Mouse (Mus musculus) neural tube, embryonic 15.5 days (tissue): Measurements from ENCODE around the gene Tdp1. TPM values are rescaled to one million over a fixed set of nuclear protein-coding genes. Genes with fewer than 3 reads are reported as not detected.
A peak's percentile ranks its signal among the peaks of the same experiment; 100 is the strongest.

Experiments used
- ATAC-seq: fragments of 200-750 bp; cut with Nextera tagmentation; 2 replicates; pipeline ENCODE4 v1.8.0; 2017; ENCODE audit warnings: mild to moderate bottlenecking, moderate TSS enrichment, moderate library complexity; ENCODE audit not compliant: low FRiP score
- H3K27ac ChIP-seq: fragments of 300-500 bp; sonication (generic); replicated peaks from 2 replicates; pipeline ENCODE4 v1.5.1; 2015; ENCODE audit warnings: mild to moderate bottlenecking, inconsistent platforms
- H3K27me3 ChIP-seq: fragments of 300-500 bp; sonication (generic); replicated peaks from 2 replicates; pipeline ENCODE4 v1.6.1; 2015; ENCODE audit warnings: inconsistent platforms
- H3K36me3 ChIP-seq: fragments of 300-500 bp; sonication (generic); 2 replicates; pipeline ENCODE4 v1.6.1; 2015; ENCODE audit warnings: inconsistent platforms
- H3K4me1 ChIP-seq: fragments of 300-500 bp; sonication (generic); 2 replicates; pipeline ENCODE4 v1.6.1; 2015; ENCODE audit warnings: inconsistent platforms
- H3K4me2 ChIP-seq: fragments of 300-500 bp; sonication (generic); 2 replicates; pipeline ENCODE4 v1.6.1; 2015; ENCODE audit warnings: inconsistent platforms, mild to moderate bottlenecking, moderate library complexity
- H3K4me3 ChIP-seq: fragments of 300-500 bp; sonication (generic); replicated peaks from 2 replicates; pipeline ENCODE4 v1.5.1; 2015; ENCODE audit warnings: mild to moderate bottlenecking, inconsistent platforms
- H3K9ac ChIP-seq: fragments of 300-500 bp; sonication (generic); replicated peaks from 2 replicates; pipeline ENCODE4 v1.6.1; 2015; ENCODE audit warnings: mild to moderate bottlenecking, inconsistent platforms
- H3K9me3 ChIP-seq: fragments of 300-500 bp; sonication (generic); replicated peaks from 2 replicates; pipeline ENCODE4 v1.6.1; 2016; ENCODE audit warnings: inconsistent platforms
- WGBS: fragments of 180-500 bp; shearing (Covaris S2); methylation state at CpG from one replicate; pipeline ENCODE4 v1.1.7; 2015; ENCODE audit warnings: mixed read lengths; 5-methylcytosine and 5-hydroxymethylcytosine counted together
- polyA plus RNA-seq: library from polyadenylated mRNA; unstranded; fragments of >200 nt; fragmentation: Nextera tagmentation; extraction: Ambion mirVana; gene quantifications from 2 replicates; pipeline ENCODE4 v1.2.1, GENCODE M21; 2015

The Tdp1 gene
- 43.7 and 45.0 TPM in 2 replicates for polyA plus RNA-seq

DNA sequence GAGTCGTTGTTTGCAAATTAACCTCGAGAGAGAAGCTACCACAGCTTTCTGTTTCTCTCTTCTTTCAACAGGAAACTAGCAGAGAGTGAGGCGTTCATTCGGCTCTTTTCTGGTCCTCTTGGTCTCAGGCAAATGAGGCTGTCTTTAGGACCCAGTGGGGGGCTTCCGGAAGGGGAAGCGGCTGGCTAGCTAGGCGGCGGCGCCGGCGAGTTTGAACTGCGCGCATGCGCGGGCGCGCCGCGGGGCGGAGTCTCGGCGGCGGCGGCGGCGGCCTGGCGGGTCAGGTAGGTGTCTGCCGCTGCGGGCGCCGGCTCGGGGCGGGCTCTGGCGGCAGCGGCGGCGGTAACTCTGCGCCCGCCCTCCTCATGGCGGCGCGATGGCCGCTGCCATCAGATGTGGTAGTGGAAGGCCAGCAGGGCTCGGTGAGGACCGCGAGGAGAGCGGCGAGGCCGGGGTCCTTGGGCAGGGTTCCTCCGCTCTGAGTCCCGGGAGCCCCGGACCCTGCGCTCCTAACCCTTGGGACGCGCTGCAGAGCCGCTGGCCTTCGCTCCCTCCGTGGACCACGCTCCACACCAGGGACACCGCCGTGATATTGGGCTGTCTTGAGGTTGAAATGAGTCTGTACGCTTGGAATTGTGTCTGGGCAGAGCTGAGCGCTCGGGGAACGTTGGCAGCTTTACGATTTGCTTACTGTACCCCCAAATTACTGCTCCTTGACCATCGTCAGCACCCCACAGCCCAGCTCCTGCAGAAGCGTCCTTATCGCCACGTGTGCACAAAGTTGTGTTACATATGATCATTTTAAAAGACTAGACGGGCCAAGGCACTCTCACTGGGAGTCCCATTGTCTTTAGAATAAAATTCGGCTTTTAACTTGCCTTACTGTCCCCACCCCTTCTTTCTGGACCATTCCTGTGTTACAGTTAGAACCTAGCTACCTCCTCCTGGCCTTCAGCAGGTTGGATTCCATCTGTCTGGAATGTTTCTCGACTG, at the start of gene Tdp1, which contains the start of gene Efcab11:
Gene Tdp1, plus strand, starts transcription at position 249 of the 993 bp plus-strand sequence.
Gene Efcab11, minus strand, starts transcription at position 171 of the 993 bp plus-strand sequence.
- peak; percentile 85 for ATAC-seq
- Histone ChIP-seq H3K4me2 (peak within 1 kb of the TSS; percentile 98), H3K4me3 (peak within 1 kb of the TSS; percentile 77), H3K36me3 (no peaks in the 10 kb centered on the region), H3K27me3 (no peaks in the 10 kb centered on the region), H3K9ac (peak within 1 kb of the TSS; percentile 83), H3K4me1 (peaks cover 26% of the 10 kb centered on the region), H3K27ac (peak within 1 kb of the TSS; percentile 80), H3K9me3 (no peaks in the 10 kb centered on the region)
- WGBS = under 1% methylated on average over 72 of the region's 73 CpGs

DNA sequence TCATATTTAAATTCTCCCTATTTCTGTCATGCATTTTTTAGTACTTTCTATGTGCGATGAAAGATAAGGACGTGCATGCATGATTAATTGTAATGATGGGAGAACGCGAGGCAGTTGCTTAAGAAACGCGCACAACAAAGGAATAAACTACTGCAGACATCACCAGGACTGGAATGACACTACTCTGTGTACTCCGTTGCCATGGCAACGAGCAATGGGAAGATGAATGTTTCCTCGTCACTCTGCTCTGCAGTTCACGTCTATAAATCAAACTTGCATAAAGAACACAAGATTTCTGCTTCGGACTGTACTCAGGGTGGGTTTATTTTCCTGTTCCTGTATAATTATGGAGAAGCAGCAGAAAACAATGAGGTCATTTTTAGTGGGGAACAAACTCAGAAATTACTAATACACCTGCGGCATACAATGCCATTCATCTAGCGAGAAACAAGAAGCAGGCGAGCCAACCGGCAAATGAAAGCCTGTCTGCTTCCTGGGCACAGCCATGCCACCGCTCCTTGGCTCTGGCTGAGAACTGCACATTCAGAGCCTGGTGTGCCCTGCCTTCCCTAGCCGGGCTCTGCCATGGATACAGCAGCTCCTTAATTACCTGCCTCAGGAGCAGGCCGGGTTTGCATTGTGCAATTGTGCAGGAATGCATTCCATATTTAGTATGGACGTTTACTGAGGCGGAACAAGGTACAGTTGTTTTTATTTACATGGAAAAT, 47.7 kb upstream of the Tdp1 start:
- peak overlapping the region; percentile 0; the same call in 1 of the 2 replicates for H3K4me3 ChIP-seq
- H3K36me3 ChIP-seq = no peaks in the 10 kb centered on the region
- H3K4me1 ChIP-seq = peaks cover 18% of the 10 kb centered on the region
- peak overlapping the region; percentile 46 for H3K4me2 ChIP-seq
- peak; percentile 86 for ATAC-seq
- no peaks in the 10 kb centered on the region for H3K9me3 ChIP-seq
- peak overlapping the region; percentile 80 for H3K27ac ChIP-seq
- 0 out of 2 replicates have a peak overlapping the region, but pooled peaks have one; percentile 29 for H3K9ac ChIP-seq
- WGBS = 20% methylated on average over 20 of the region's 20 CpGs
- H3K27me3 ChIP-seq = no peaks in the 10 kb centered on the region

DNA sequence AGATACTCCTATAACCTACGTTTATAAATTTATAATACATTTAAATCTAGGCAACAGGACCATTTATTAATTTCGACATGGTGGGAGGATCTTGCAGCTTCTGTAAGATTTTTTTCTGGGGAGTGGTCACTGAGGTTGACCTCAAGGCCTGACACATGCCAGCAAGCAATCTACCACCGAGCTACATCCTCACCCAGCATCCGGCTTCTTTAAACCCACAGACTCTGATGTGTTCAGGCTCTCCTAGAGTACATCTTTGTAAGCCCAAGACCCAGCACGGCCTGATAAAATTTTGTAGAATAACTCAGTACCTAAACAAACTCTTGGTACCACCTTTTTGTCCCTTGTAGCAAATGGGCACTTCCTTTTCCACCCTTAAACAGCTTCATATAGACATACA, 46.8 kb upstream of the Tdp1 start:
- H3K27ac ChIP-seq = no peak overlapping the region

DNA sequence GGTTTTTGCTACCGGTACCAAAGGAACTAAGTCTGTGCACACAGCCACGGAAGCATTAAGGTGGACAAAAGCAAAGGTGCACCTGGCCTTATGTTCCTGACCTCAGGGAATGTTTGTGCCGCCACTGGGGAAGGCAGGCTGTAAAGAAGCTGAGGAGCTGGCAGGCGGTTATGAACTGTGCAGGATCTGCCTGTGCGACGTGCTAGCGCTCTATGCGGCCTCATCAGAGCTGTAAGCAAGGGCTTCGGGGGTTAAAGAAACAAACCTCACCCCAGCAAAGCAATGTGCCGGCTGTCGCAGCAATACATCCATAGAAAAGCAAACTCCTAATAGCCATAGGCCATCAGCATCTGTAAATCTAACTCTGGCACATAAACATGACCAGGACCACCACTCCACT, 46.2 kb upstream of the Tdp1 start:
- no peak overlapping the region for H3K9ac ChIP-seq
- no peak overlapping the region; the same call in 1 of the 2 replicates for H3K27ac ChIP-seq
- H3K4me2 ChIP-seq = no peak overlapping the region
- no peaks in the 10 kb centered on the region for H3K36me3 ChIP-seq
- peaks cover 18% of the 10 kb centered on the region for H3K4me1 ChIP-seq
- 47% methylated on average over 11 of the region's 11 CpGs for WGBS
- ATAC-seq = no peak
- H3K4me3 ChIP-seq = no peak overlapping the region
- H3K9me3 ChIP-seq = no peaks in the 10 kb centered on the region
- H3K27me3 ChIP-seq = no peaks in the 10 kb centered on the region

More for the DNA sequence above, 46.8 kb upstream of the Tdp1 start:
- no peaks in the 10 kb centered on the region for H3K27me3 ChIP-seq
- H3K9me3 ChIP-seq = no peaks in the 10 kb centered on the region
- peaks cover 18% of the 10 kb centered on the region for H3K4me1 ChIP-seq
- whole genome bisulfite sequencing = 91% methylated on average over 5 of the region's 5 CpGs
- H3K36me3 ChIP-seq = no peaks in the 10 kb centered on the region
- no peak for ATAC-seq
- no peak overlapping the region for H3K9ac ChIP-seq
- no peak overlapping the region for H3K4me3 ChIP-seq
- no peak overlapping the region for H3K4me2 ChIP-seq

DNA sequence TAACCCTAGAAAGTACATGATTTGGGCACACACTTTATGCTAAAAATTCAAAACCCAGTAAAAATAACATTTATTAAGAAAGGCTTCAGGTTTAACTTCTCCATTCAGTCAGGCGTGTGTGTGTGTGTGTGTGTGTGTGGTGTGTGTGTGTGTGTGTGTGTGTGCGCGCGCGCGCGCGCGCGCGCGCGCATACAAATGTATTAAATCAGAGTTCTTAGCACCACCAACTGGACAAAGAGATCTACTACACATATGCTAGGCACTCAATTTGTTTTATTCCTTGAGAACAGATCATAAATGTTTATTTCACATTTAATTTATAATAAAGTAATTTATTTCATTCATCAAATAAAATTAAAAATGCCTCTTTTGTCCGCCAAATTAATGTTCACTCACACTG, 45.6 kb upstream of the Tdp1 start:
- Histone ChIP-seq H3K36me3 (no peaks in the 10 kb centered on the region), H3K9ac (no peak overlapping the region), H3K4me2 (no peak overlapping the region), H3K27ac (no peak overlapping the region), H3K9me3 (no peaks in the 10 kb centered on the region), H3K27me3 (no peaks in the 10 kb centered on the region), H3K4me3 (no peak overlapping the region), H3K4me1 (peaks cover 18% of the 10 kb centered on the region)
- 68% methylated on average over 14 of the region's 14 CpGs for WGBS
- ATAC-seq = no peak

DNA sequence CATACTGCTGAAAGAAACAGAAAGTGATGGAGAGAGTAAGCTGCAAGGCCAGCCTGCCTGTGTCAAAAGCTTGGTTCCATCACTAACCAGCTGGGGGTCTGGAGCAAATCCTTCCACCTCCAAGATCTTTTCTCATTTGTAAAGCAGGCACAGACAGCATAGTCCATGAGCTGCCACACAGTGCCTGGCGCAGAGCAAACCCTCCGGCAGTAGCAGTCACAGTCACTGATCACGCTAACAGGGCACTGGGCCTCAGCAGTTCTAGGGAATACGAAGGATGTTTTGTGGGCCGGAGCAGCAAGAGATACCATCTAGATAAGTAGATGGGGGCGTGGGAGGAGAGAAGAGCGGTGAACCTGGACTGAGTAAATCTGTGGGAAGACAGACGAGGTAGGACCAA, 39.4 kb upstream of the Tdp1 start:
- no peak overlapping the region for H3K9ac ChIP-seq
- WGBS = 83% methylated on average over 8 of the region's 8 CpGs
- H3K4me1 ChIP-seq = no peaks in the 10 kb centered on the region; the same call in 1 of the 2 replicates
- H3K4me3 ChIP-seq = no peak overlapping the region
- no peaks in the 10 kb centered on the region for H3K27me3 ChIP-seq
- no peak overlapping the region for H3K27ac ChIP-seq
- no peaks in the 10 kb centered on the region for H3K9me3 ChIP-seq
- H3K36me3 ChIP-seq = no peaks in the 10 kb centered on the region
- no peak overlapping the region for H3K4me2 ChIP-seq
- ATAC-seq = no peak

DNA sequence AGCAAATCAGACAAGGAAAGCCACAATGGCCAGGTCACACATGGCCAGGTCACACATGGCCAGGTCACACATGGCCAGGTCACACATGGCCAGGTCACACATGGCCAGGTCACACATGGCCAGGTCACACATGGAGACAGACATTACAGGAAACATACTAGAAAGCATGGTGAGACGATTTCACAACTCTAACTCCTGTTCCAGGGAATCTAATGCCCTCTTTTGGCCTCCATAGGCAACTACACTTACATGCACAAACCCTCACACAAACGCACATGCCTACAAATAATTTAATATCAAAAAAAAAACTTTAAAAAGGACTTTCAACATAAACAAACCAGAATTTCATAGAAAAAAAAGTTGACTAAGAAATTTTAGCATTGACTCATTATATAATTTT, 34.3 kb upstream of the Tdp1 start:
- H3K9ac ChIP-seq = no peak overlapping the region
- no peak overlapping the region for H3K4me2 ChIP-seq
- no peak for ATAC-seq
- H3K9me3 ChIP-seq = no peaks in the 10 kb centered on the region
- H3K36me3 ChIP-seq = no peaks in the 10 kb centered on the region
- peaks cover 9% of the 10 kb centered on the region for H3K4me1 ChIP-seq
- H3K4me3 ChIP-seq = no peak overlapping the region
- WGBS = 83% methylated on average over 2 of the region's 2 CpGs
- no peaks in the 10 kb centered on the region for H3K27me3 ChIP-seq
- no peak overlapping the region for H3K27ac ChIP-seq

DNA sequence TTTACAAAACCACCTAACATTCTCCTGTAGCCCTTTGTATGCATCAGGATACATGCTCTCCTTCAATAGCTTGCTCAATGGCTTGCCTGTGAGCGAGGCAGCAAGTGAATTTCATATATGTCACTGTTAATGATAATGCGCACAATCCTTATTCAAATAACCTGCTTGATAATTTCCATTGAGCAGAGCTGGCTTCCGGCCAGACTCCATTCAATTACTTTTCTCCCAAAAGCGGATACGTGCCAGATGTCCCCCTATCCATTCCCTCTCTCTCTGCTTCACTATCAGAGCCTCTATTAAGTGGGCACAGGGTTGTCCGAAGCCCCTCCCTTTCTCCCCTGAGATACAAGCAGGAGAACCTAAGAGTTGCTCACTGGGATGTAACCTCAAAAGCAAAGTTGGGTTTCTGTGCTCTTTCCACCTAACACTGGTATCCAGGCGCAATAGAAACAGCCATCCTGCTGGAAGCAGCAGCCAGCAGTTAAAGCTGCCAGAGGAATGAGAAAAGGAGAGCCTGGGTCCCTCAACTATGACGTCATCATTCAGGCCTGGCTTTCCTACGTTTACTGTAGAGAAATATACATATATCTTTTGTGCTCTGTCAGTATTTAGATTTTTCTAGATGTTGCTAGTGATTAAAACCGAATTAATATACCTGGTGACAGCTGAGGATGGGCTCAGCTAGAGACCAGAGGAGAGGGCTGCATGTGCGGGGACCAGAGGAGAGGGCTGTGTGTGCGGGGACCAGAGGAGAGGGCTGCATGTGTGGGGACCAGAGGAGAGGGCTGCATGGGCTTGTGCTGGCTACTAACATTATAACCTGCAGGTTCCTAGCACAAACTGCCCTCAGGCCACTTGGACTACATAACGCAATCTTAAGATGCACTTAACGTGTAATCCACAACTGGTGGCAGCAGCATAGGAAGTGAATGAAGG, 30.7 kb upstream of the Tdp1 start:
- H3K27ac ChIP-seq = peak overlapping the region; percentile 41
- no peak overlapping the region for H3K9ac ChIP-seq
- no peaks in the 10 kb centered on the region for H3K27me3 ChIP-seq
- no peak overlapping the region for H3K4me3 ChIP-seq
- no peak for ATAC-seq
- no peak overlapping the region for H3K4me2 ChIP-seq
- H3K9me3 ChIP-seq = no peaks in the 10 kb centered on the region
- 56% methylated on average over 14 of the region's 14 CpGs for WGBS
- H3K36me3 ChIP-seq = no peaks in the 10 kb centered on the region
- peaks cover 24% of the 10 kb centered on the region for H3K4me1 ChIP-seq

DNA sequence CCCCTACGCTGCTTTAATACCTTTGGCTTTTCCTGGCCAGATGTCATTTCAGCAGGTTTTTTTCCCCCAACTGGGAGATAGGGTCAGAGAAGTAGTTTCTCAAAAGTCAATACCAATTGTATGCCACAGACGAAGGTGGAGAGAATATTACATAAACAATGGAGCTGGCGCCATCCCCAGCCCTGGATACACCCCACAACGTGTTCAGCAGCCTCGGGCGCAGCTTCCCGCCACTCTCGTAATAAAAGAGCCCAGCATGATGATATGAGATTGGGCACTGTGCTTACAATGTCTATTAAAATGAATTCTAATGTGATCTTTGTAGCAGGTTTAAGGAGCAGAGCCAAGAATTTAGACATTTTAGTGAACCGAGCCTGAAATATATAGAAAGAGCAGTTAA, 28.3 kb upstream of the Tdp1 start:
- Histone ChIP-seq H3K9me3 (no peaks in the 10 kb centered on the region), H3K36me3 (no peaks in the 10 kb centered on the region), H3K27ac (no peak overlapping the region), H3K27me3 (no peaks in the 10 kb centered on the region), H3K4me1 (peaks cover 26% of the 10 kb centered on the region), H3K4me2 (no peak overlapping the region), H3K9ac (no peak overlapping the region), H3K4me3 (no peak overlapping the region)
- no peak for ATAC-seq
- WGBS = 37% methylated on average over 9 of the region's 9 CpGs

DNA sequence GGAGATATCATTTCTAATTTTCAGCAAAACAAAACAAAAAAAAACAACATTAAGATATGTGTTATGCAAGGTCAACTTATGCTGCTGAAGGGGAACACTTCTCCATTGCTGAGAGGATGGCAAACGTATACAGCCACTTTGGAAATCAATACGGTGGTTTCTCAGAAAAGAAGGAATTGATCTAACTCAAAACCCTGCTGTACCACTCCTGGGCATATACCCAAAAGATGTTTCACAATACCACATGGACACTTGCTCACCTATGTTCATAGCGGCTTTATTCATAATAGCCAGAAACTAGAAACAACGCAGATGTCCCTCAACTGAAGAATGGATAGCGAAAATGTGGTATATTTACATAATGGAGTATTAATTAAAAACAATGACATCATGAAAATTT, 25.7 kb upstream of the Tdp1 start:
- no peaks in the 10 kb centered on the region for H3K27me3 ChIP-seq
- H3K4me1 ChIP-seq = peaks cover 20% of the 10 kb centered on the region
- no peak overlapping the region for H3K4me2 ChIP-seq
- H3K27ac ChIP-seq = no peak overlapping the region
- no peak overlapping the region for H3K9ac ChIP-seq
- no peaks in the 10 kb centered on the region for H3K9me3 ChIP-seq
- WGBS = 90% methylated on average over 5 of the region's 5 CpGs
- no peaks in the 10 kb centered on the region for H3K36me3 ChIP-seq
- no peak overlapping the region for H3K4me3 ChIP-seq
- ATAC-seq = no peak
